Mouse (Mus musculus) hindlimb bud, embryonic 11.5 days (tissue): ENCODE data around the gene Ptprg.
"Not testable (repeated sequence)": the region's sequence is repeated elsewhere in the genome, so short reads cannot be mapped to it uniquely, and the experiment has no call there.

Source experiments
- DNase-seq: peaks from one replicate; pipeline ENCODE4 v3.0.0-alpha.2; 2012; ENCODE audit warnings: low read depth, low spot score; ENCODE audit errors: extremely low spot score

Ptprg gene

DNA sequence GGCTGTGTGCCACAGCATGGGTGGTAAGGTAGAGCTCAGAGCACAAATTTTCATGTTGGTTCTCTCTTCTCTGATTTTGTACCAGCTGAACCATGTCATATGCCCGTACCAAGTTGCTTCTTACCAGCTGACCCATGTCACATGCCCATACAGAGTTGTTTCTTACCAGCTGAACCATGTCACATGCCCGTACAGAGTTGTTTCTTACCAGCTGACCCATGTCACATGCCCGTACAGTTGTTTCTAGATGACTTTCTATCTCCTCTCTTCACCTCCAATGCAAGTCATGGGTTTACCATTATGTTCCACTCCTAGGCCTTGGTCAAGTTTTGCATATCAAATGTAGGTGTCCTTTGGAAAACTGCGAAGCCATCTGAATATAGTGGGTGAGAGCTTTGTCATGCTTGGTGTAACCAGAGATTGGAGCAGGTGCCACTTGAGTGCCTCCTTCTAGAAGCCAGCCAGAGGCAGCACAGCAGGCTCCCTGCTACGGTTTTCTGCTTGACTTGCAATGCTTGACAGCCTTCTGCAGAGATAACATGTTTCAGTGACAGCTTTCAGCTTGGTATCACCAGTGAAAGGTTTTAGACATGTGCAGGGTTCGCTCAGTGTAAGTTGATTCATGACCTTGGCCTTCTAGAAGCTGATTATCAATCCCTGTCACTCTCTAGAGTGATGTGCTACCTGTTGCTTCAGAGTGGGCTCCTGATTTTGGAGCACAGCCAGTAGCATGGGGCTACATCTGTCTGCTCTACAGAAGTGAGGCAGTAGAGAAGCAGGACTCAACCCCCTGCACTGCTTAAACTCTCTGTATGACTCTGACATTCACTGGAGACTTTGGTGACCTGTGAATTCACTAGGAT is 401.9 kb downstream of the Ptprg start:
- no peak for DNase-seq

DNA sequence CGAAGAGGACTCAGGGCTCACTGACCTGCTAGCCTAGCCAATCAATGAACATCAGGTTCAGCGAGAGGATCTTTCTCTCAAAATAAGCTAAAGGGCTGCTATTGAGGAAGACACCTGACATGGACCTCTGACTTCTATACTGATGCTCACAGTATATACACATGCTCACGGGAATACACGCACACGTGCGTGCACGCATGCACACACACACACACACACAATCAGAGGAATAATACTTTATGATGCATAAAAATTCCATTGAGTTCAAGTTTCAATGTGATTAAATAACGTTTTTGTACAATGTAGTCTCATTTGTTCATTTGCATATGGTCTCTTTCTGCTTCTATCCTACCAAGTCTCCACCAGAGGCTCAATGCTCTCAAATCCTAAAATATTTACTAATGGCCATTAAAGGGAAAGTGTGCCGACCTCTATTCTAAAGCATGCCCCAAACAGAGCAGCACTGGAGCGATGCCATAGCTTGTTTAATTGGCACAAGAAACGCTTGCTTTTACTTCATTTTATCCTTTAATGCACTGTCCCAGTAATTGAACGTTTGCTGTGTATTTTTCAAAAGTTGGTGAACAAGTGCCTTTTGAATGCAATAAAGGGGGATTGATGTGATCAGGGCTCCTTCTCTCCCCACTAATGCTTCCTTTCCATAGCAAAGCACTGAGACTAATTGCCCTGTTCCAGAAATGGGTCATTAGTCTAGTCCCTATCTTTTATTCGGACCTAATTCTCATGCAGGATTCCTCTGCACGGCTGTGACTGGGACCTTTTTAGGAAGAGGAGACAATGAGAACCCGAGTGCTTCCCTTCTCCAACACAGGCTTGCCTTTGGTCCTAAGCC is 407.2 kb downstream of the Ptprg start:
- no peak for DNase-seq

DNA sequence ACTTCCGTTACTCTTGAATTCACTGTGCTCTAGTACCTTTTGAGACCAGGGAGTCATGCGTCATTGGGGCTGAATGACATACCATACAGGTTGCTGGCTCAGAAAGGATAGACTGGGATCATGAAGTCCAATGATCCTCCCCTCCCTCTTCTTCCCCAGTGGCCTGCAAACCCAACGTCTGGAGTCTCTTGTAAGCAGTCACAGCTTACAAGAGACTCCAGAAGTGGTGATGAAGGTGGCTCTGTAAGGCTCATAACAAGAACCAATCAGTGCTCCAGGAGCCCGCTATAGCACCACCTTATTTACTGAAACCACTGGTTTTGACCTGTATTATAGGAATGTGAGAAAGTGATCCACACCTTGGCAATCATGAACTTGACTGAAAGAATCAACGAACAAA is 408.8 kb downstream of the Ptprg start:
- no peak for DNase-seq

DNA sequence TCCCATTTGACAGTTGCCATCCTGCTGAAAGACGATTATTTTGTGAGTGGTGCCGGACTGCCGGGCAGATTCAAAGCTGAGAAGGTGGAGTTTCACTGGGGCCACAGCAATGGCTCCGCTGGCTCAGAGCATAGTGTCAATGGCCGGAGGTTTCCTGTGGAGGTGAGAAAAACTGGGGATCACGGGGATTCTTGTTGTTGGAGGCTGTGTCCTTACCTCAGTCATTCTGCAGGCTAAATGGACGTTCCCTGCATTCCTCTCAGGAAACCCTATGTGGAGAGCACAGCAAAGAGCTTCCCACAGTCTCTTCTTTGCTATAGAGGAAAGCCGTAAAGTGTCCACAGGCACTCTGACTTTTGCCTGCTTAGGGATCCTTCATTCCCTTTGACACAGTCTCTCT is 409.2 kb downstream of the Ptprg start:
- DNase-seq: no peak

DNA sequence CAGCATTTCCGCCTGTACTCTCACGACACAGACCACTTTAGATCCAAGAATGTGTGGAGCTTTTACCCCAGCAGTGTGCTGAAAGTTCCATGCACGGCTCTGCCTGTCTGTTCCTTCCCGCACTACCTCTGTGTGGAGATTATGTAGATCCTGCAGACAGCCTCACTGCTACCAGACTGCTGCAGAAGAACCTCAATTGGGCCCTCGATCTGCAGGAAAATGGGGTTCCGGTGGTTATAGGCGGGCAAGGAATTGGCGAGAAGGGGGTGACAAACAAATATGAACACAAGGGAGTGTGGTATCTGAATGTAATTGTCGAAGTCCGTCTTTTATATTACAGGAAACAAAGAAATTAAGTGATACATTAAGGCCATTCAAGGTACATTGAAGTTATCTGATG is 410.5 kb downstream of the Ptprg start:
- DNase-seq: no peak

DNA sequence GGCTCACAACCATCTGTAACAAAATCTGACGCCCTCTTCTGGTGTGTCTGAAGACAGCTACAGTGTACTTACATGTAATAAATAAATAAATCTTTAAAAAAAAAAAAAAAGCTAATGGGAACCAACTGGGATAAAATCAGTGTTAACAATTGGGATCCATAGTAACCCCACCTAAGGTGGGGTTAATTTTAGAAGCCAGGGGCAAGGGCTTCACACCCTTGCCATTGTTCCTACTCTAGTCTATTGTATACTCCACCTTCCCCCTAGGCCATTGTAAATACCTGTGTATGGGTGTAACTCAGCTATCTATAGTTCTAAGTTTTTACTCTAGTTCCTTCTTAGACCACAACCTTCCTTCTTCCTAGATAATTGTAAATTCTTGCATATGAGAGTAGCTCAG is 411.0 kb downstream of the Ptprg start:
- DNase-seq: not testable (repeated sequence)

DNA sequence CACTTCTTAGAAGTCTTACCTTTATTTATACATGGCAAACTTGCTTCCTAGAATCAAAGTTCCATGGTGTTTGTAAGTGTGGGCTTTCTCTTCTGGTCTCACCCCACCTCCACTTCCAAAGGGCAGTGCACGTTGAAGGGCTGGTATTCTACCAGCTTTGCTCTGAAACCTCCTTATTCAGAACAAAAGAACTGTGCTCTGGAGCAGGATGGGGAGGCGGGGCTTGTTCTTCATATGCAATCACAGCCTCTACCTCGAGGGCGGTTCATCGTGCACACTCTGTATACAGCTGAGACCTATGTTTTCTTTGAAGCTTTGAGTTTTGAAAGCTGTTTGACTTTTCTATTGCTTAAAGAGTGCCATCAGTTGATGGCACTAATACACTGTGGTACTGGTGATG is 412.5 kb downstream of the Ptprg start:
- no peak for DNase-seq

DNA sequence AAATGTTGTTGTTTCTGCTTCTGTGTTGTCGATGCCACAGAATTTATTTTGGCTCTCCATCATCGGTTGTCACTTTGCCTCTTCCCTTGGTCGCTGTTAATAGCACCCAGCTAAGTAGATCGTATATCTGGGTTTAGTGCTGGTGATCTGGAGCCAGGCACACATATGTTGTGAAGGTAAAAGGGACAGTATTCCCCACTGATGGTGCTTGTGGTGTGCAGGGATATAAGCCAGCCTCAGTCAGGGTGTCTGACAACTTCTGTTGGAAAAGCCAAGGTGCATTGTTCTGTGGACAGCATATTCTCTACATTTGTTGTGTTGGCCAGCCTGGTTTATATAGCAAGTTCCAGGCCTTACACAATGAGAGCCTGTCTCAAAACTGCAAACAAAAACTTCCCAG is 428.4 kb downstream of the Ptprg start:
- DNase-seq: no peak

DNA sequence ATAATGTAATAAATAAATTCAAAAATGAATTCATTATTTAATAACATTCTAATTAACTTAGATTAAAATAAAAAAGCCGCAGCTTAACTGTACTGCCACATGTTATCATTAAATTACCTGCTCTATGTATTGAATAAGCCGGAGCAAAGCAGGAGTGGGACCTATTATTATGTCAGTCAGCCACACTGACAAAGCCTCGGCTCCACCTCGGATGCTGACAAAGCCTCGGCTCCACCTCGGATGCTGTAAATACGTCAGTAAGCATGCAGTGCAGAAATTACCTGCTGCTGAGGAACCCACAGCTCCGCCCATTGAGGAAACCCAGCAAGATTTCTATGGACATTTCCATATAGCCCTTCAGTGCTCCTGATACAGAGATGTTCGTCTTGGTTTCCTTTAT is 429.7 kb downstream of the Ptprg start:
- DNase-seq: no peak

DNA sequence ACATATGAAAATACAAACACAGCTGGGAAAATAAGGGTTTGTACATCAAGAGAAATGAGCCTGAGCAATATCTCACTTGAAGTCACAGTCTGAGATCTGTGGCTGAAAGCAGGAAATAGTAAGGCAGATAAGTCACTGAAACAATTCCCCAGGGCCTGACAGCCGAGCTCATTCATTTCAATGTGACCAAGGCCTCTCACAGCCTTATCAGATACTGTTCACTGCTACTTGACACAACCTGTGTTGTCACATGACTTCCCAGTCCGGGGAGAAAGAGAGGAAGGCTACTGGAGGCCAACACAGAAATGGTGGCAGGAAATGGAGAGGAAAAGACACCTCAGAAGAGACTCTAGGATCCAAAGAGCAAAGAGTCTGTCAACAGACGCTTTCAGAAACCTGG is 430.8 kb downstream of the Ptprg start:
- DNase-seq: no peak

DNA sequence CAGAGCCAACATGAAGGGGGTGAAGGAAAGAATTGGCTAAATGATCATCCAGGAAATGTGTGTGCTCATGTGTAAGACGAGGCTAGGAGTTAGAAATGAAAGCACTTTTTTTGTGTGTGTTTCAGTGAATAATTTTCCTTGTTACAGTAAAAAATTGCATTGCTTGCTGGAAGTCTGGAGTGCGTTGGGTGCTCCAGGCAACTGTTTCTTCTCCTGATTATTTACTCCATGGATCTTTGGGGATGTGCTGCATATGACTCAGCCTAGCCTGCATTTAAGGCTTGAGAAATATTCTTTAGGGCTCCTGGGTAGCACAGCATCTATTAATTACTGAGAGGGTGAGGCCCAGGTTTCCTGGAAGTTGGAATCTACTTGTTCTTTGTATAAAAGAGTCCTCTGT is 435.6 kb downstream of the Ptprg start:
- DNase-seq: no peak

DNA sequence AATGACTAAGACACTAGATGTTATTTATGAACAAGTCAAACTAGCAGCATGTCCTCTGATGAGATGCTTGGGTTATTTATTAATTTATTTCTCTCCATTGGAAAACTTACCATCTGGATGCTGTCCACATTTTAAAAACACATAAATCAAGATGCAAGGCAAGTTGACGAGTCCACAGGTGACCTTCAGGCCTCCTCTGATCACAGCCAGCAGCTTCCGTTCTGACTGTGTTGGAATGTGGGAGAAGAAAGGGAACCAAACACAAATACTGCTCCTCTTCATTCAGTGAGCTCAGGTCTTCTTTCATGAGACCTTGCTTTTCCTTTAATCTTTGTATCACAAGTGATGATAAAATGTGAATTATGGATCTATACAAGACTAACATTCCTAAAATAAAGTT is 437.8 kb downstream of the Ptprg start:
- DNase-seq: no peak

DNA sequence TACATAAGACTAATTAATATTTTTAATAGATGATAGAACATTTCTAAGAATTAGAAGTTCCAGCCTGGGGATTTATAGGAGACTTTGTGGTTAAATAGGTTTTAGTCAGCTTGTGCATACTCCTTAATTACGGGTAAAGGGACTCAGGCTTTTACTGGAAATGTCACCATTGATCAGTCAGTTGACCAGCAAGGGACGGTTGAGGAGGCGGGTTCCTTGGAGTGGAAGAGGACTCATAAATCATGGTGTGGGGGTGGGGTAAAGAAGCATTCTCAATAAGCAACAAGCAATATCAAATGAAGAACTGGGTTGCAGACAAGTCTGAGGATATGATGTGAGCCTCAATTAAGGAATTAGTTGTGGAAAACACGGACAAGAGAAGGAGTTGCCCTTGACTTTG is 438.8 kb downstream of the Ptprg start:
- DNase-seq: no peak

DNA sequence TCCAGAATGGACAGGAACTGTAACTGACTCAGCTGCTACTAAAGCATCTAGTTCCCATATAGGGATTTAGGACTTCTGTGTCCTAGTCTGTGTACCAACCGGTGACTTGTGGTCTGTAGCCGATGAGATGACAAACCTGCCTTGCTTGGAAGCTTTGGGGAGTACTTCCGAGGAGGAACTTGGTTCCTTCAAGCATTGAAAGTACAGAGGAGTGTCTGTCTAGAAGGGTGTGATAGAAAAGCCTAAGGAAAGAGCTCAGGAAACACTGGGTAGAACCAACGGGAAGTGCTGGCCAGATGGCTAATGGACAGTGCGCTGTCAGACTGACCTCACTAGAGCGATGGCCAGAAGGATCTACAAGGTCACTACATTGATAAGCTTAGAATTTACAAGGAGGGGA is 439.2 kb downstream of the Ptprg start:
- DNase-seq: no peak

DNA sequence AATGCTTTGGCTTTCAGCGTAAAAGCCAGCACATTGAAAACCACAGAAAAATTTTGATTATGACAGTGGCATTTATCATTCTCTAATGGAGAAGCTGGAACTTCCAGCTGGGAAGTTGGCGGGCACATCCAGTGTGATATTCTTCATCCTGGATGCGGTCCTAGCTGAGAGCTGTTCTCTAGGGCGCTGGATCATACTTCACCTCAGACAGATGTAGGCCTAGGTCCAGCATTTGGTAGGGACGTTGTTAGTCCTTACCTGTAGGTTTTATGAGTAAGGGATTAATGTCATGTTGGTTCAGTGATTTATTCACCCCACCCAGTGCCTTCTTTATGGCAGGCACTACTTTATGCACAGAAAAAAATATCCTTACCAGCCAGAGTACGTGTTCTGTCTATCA is 444.2 kb downstream of the Ptprg start:
- no peak for DNase-seq

DNA sequence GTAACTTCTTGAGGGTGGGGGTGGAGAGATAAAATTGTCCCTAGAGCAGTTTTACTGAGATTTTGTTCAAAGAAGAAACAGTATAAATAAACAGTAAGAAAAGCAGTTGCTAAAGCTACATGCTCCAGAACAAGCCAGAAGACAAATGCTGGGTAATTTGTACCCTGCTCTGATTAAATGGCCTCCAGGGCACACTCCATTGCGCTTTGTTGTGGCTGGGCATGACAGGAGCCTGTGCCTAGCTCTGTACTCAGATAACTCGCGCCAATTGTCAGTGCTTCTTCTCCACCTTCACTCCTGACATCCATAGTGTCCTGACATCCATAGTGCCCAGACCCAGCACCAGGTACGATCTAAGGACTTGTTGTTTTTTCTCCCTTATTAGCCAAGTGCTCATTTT is 445.1 kb downstream of the Ptprg start:
- DNase-seq: no peak

DNA sequence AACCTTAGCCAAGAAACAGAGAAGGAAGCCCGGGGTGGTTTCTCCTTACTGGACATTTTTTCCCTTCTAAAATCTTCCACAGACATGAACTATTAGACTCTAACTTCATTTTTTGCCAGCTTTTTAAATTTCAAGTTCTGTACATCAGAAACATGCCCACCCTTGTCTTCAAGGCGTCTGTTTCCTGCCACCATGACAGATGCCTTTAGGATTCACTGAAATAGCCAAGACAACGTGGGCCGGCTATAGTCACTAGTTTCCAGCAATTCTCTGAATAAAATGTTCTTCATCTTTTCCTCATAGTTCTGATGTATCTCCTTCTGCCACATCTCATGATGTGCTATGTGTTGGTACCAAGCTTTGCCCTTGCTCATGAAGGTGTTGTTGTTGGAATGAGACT is 450.7 kb downstream of the Ptprg start:
- DNase-seq: no peak

DNA sequence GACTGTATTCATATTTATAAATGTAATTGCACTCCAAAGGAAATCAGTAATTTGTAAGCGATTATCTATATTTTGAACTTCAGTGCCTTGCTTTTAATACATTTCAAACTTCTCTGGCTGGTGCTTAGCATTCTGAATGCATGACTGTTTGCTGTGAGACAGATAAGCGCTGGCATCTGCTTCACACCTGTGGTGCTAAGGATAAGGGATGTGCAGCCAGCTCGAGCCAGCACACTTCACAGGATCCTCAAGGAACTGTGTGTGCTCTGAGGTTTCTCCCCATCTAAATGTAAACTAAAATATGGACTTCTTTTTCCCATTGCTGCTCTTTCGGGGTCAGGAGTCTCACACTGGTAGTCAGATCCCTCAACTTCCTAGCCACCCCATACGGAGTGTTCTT is 458.4 kb downstream of the Ptprg start:
- DNase-seq: no peak

DNA sequence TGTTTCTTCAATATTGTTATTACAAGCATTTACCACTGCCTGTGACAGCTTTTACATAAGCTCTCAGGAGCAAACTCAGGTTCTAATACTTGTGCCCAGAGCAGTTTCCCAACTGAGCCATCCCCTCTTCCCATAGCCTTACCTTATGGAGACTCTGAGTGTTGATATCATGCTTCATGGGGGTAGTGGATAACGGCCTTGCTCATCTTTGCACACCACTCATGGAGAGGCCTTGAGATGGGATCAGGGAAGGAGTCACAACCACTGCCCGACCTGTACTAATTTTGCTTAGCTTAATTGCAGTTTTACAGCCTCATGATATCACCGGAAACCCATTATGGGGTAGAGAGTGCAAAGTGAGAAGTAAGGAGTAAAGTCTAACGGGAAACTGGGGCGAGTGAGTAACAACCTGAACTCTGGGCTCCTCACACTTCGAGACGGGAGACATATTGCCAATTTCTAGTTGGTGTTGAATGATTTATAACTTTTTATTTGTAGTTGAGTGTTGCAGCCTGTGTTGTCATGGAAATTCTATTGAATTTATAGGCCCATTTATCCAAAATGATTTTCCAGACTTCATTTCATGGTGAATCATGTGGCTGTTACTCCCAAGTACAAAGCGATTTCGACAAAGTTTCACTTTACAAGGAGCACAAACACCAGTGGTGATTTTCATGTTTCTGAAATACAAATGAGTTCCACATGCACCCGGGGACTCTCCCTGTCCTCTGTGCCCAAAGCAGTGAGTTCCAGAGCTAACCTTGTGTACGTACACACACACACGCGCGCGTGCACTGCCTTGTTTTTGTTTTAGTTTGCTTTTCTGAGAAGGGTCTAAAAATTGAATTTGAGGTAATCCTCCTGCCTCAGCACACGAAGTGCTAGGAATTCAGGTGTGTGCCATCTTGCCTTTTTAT is 472.7 kb downstream of the Ptprg start:
- DNase-seq: peak; percentile 83

DNA sequence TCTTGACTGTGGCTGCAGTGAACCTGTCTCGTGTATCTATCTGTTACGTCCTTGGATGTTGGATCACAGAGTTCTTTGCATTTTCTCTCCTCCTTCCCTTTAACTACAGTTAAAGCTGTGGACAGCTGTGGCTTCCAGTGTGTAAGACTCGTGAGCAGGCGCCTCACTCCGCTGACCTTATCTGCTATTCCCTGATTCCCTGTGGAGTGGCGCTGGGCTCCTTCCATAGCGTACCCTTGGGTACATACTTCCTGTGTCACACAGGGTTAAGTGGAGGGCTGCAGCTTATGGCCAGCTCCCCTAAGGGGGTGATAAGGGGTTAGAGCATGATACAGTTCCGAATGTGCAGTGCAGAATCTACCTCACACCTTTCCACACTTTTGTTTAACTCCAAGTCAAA is 473.9 kb downstream of the Ptprg start:
- DNase-seq: no peak

DNA sequence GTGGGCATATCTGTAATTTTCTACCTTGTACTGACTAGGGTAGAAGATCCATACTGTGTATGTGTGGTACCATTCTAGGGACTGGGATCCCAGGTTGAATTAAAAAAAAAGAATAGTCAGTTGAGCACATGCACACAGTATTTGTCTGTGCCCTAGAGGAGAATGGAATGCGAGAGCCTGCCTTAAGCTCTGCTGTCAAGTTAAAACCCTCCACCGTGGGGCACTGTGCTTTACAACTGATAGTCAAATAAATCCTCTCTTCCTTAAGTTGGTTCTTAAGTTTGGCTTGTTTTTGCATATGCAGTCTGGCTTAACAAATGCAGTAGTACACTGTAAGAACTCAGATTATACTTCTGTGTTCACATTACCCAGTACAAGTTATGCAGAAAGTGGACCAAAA is 476.6 kb downstream of the Ptprg start:
- DNase-seq: no peak
